Mouse (Mus musculus) embryonic facial prominence, embryonic 12.5 days (tissue): ENCODE data around the gene Polr3e. TPM values are rescaled to one million over a fixed set of nuclear protein-coding genes. Genes with fewer than 3 reads are reported as not detected.
"Not testable (repeated sequence)": the region's sequence is repeated elsewhere in the genome, so short reads cannot be mapped to it uniquely, and the experiment has no call there.

ENCODE experiments used
- ATAC-seq: fragments of 200-750 bp; cut with Nextera tagmentation; 2 replicates; pipeline ENCODE4 v1.8.0; 2017; ENCODE audit not compliant: insufficient number of reproducible peaks, insufficient read depth, low FRiP score, low TSS enrichment
- H3K27ac ChIP-seq: fragments of 300-500 bp; sonication (generic); 2 replicates; pipeline ENCODE4 v1.5.1; 2016; ENCODE audit warnings: mild to moderate bottlenecking
- H3K27me3 ChIP-seq: fragments of 300-500 bp; sonication (generic); 2 replicates; pipeline ENCODE4 v1.6.1; 2016; ENCODE audit warnings: mild to moderate bottlenecking, moderate library complexity
- H3K36me3 ChIP-seq: fragments of 300-500 bp; sonication (generic); 2 replicates; pipeline ENCODE4 v1.6.1; 2016; ENCODE audit warnings: mild to moderate bottlenecking
- H3K4me1 ChIP-seq: fragments of 300-500 bp; sonication (generic); 2 replicates; pipeline ENCODE4 v1.6.1; 2016
- H3K4me2 ChIP-seq: fragments of 300-500 bp; sonication (generic); replicated peaks from 2 replicates; pipeline ENCODE4 v1.6.1; 2016; ENCODE audit warnings: mild to moderate bottlenecking, moderate library complexity
- H3K4me3 ChIP-seq: fragments of 300-500 bp; sonication (generic); 2 replicates; pipeline ENCODE4 v1.5.1; 2016; ENCODE audit warnings: mild to moderate bottlenecking
- H3K9ac ChIP-seq: fragments of 300-500 bp; sonication (generic); 2 replicates; pipeline ENCODE4 v1.6.1; 2016; ENCODE audit warnings: mild to moderate bottlenecking, moderate library complexity
- H3K9me3 ChIP-seq: fragments of 300-500 bp; sonication (generic); 2 replicates; pipeline ENCODE4 v1.6.1; 2016; ENCODE audit warnings: mild to moderate bottlenecking, moderate library complexity
- WGBS: fragments of 180-500 bp; shearing (Covaris S2); methylation state at CpG from one replicate; pipeline ENCODE4 v1.1.7; 2016; 5-methylcytosine and 5-hydroxymethylcytosine counted together
- polyA plus RNA-seq: library from polyadenylated mRNA; unstranded; fragments of >200 nt; fragmentation: Nextera tagmentation; extraction: Ambion mirVana; gene quantifications from 2 replicates; pipeline ENCODE4 v1.2.1, GENCODE M21; 2016

The Polr3e gene
- polyA plus RNA-seq, 1 experiment from 2014 or later: 41.2 TPM

DNA sequence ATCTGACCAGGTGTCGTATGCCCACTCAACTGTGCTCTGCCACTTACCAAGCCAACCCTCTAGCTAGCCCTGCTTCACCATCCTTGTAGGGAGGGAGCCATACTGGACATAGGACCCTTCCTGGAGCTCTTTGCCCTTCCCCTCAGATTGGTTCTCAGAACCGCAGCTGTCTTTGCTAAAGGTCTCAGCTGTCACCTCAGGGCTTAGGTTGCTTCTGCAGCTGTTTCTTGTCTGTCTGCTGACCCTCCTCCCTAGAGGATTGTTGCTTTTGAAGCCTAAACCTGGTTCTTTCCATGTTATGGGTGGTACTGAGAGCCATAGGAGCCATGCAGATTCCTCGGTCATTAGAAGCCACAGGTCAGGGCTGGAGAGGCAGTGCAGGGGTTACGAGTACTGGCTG is 34.9 kb upstream of the Polr3e start:
- Histone ChIP-seq H3K27me3 (no peaks in the 10 kb centered on the region), H3K36me3 (peaks cover 52% of the 10 kb centered on the region), H3K4me1 (no peaks in the 10 kb centered on the region), H3K4me3 (no peak overlapping the region), H3K27ac (no peak overlapping the region), H3K9ac (no peak overlapping the region), H3K9me3 (no peaks in the 10 kb centered on the region), H3K4me2 (no peak overlapping the region)
- 55% methylated on average over 4 of the region's 4 CpGs for WGBS
- ATAC-seq: no peak

DNA sequence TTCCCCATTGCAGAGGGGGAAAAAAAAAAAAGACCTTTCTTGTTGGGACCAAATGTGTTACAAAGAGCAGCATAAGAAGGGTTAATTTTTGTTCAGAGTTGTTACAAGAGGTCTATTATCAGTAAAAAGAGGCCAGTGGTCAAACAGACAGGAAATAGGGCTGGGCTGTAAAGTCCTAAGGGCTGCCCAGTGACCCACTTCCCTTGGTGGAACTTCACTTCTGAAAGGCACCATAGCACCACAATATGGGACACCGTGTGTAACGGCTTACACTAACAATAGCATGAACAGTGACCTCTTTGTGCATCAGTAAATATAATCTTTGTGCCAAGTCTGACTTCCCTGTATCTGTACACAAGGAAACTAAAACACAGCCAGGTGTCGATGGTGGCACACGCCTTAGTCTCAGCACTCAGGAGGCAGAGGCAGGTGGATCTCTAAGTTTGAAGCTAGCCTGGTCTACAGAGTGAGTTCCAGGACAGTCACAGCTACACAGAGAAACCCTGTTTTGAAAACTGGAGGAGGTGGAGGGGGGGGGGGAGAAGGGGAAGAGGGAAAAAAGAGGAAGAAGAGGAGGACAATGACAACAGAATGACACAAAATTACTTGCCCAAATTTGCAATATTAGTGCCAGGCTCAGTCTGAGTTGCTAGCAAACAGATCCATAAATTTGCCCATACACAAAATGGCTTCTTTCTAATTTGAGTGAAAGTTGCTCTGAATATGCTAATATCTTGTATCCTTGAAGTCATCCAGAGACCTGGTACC is 33.8 kb upstream of the Polr3e start:
- H3K9ac ChIP-seq: no peak overlapping the region
- no peaks in the 10 kb centered on the region for H3K27me3 ChIP-seq
- H3K27ac ChIP-seq: no peak overlapping the region
- 82% methylated on average over 4 of the region's 4 CpGs for whole genome bisulfite sequencing
- H3K36me3 ChIP-seq: peaks cover 53% of the 10 kb centered on the region
- H3K4me1 ChIP-seq: no peaks in the 10 kb centered on the region
- no peaks in the 10 kb centered on the region for H3K9me3 ChIP-seq
- ATAC-seq: no peak
- no peak overlapping the region for H3K4me3 ChIP-seq
- no peak overlapping the region for H3K4me2 ChIP-seq

DNA sequence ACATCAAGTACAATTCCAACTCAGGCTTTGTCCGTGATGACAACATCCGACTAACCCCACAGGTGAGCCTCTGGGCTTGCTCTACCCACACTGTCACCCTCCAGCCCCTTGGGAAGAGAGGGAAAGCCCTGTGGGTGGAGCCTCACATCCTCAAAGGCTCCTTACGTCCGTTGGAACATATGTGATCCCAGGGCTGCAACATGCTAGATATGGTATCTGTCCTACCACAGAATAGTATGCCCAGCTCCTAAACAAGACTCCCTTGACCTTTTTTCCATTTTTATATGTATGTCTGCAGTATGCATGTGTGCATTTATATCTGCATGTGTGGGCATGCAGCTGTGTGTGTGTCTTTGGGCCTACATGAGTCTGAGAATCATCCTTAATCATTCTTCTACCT is 32.8 kb upstream of the Polr3e start:
- ATAC-seq: no peak
- WGBS: 94% methylated on average over 4 of the region's 4 CpGs
- Histone ChIP-seq H3K27me3 (no peaks in the 10 kb centered on the region), H3K36me3 (peaks cover 57% of the 10 kb centered on the region), H3K4me3 (no peak overlapping the region), H3K4me1 (no peaks in the 10 kb centered on the region), H3K27ac (no peak overlapping the region), H3K9ac (no peak overlapping the region), H3K9me3 (no peaks in the 10 kb centered on the region), H3K4me2 (no peak overlapping the region)

DNA sequence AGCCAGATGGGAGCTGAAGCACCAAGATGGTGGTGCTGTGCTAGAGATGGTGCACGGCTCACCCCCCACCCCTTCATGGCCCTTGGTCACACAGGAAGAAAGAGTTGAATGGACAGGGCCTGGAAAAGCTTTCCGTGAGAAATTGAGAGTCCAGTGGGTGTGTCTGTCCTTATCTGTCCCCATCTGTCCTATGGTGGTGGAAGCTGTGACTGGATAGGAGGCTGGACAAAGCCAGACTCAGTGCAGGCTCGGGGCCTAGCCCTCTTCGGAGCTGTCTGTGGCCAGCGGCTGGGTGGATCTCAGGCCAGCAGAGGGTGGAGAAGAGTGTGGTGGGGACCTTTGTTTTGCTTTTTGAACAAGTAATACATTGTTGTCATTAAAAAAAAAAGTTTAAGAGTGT is 24.4 kb upstream of the Polr3e start:
- H3K4me2 ChIP-seq: no peak overlapping the region
- H3K9ac ChIP-seq: no peak overlapping the region
- no peak for ATAC-seq
- H3K36me3 ChIP-seq: peaks cover 17% of the 10 kb centered on the region
- H3K4me3 ChIP-seq: no peak overlapping the region
- no peak overlapping the region for H3K27ac ChIP-seq
- H3K4me1 ChIP-seq: no peaks in the 10 kb centered on the region
- no peaks in the 10 kb centered on the region for H3K9me3 ChIP-seq
- WGBS: 79% methylated on average over 5 of the region's 5 CpGs
- H3K27me3 ChIP-seq: no peaks in the 10 kb centered on the region

DNA sequence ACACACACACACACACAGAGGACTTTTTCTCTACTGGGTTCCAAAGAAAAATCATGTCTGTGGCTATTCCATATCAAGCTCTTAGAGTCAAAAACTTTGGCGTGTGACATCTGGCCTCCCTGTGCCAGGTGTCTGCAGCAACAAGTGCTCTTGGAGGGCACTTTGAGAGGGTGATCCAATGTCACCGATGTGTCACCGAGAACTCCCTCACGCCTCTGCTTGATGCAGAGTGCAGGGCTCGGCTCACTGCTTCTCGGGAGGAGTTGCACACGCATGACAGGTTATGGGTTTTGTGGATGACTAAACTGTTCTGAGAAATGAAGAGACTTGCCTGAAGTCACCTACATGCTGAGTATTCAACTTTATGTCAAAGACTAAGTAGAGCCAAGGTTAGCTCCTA is 20.5 kb upstream of the Polr3e start:
- no peak overlapping the region for H3K4me3 ChIP-seq
- H3K4me1 ChIP-seq: no peaks in the 10 kb centered on the region
- no peaks in the 10 kb centered on the region for H3K27me3 ChIP-seq
- H3K4me2 ChIP-seq: no peak overlapping the region
- 93% methylated on average over 7 of the region's 7 CpGs for WGBS
- peaks cover 27% of the 10 kb centered on the region for H3K36me3 ChIP-seq
- H3K9ac ChIP-seq: no peak overlapping the region
- H3K9me3 ChIP-seq: no peaks in the 10 kb centered on the region
- ATAC-seq: no peak
- no peak overlapping the region for H3K27ac ChIP-seq

DNA sequence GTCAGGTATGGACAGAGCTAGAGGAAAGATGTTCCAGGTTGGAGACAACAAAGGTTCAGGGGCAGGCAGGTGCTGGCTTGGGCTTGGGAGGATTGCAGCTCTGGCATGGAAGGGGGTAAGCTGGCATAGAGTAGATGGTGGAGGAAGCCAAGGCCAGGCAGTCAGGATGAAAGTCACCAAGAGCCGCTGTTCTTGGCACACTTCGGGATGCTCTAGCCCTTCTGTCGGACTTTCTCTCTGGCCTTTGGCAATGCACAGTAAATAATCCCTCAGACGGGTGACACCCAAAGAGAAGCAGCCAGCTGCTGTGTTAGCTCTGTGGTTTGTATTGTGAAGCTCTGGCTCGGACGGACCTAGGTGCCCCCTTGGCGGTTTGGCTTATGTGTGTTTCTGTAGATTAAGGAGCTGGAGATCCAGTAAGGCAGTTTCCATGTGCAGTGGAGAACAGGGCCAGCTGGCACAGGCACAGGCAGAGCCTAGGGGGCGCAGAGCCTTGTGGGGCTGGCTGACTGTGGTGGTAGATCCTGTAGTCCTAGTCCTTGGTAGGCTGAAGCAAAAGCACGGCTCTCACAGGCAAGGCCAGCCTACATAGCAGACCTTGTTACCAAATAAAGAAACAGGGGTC is 19.7 kb upstream of the Polr3e start:
- no peaks in the 10 kb centered on the region for H3K27me3 ChIP-seq
- H3K9ac ChIP-seq: no peak overlapping the region
- H3K4me1 ChIP-seq: no peaks in the 10 kb centered on the region
- no peak for ATAC-seq
- no peak overlapping the region for H3K27ac ChIP-seq
- H3K4me3 ChIP-seq: no peak overlapping the region
- H3K36me3 ChIP-seq: peaks cover 27% of the 10 kb centered on the region
- 86% methylated on average over 9 of the region's 9 CpGs for WGBS
- no peaks in the 10 kb centered on the region for H3K9me3 ChIP-seq
- no peak overlapping the region for H3K4me2 ChIP-seq

DNA sequence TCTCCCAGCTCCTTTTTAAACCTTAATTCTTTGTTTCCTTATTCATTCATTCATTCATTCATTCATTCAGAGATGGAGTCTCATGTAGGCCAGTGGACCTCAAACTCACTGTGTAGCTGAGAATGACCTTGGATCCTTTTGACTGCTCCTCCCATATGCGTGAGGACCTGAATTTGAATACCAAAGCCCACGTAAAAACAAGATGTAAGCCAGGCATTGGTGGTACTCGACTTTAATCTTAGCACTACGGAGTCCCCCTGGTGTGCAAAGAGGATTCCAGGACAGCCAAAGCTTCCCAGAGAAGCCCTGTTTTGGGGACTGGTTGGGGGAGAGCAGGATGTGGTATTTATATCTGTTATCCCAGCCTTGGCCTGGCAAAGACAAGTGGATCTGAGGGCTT is 17.4 kb upstream of the Polr3e start:
- Histone ChIP-seq H3K4me1 (no peaks in the 10 kb centered on the region), H3K36me3 (peaks cover 31% of the 10 kb centered on the region), H3K4me2 (no peak overlapping the region), H3K4me3 (no peak overlapping the region), H3K27ac (no peak overlapping the region), H3K9ac (no peak overlapping the region), H3K9me3 (no peaks in the 10 kb centered on the region), H3K27me3 (no peaks in the 10 kb centered on the region)
- 72% methylated on average over 4 of the region's 4 CpGs for WGBS
- ATAC-seq: no peak

DNA sequence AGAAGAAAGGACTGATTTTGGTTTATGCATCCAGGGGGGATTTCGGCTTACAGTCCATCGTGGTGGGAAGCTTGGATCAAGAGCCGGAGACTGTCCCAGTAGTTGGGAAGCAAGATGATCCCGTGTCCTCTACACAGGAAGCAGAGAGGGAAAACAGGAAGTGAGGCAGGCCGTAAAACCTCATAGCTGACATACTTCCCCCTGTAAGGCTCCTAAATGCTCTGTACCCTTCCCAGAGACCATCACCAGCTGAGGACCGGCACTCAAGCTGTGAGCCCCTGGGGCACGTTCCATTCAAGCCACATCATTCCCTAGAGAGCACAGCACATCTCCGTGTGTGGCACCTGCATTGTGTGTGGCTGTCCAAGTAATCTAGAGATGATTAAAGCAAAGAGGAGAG is 15.8 kb upstream of the Polr3e start:
- H3K9me3 ChIP-seq: no peaks in the 10 kb centered on the region
- H3K4me1 ChIP-seq: no peaks in the 10 kb centered on the region
- H3K27me3 ChIP-seq: no peaks in the 10 kb centered on the region
- peaks cover 31% of the 10 kb centered on the region for H3K36me3 ChIP-seq
- WGBS: 44% methylated on average over 8 of the region's 8 CpGs
- H3K4me2 ChIP-seq: no peak overlapping the region
- H3K27ac ChIP-seq: no peak overlapping the region
- no peak for ATAC-seq
- H3K4me3 ChIP-seq: no peak overlapping the region
- no peak overlapping the region for H3K9ac ChIP-seq

DNA sequence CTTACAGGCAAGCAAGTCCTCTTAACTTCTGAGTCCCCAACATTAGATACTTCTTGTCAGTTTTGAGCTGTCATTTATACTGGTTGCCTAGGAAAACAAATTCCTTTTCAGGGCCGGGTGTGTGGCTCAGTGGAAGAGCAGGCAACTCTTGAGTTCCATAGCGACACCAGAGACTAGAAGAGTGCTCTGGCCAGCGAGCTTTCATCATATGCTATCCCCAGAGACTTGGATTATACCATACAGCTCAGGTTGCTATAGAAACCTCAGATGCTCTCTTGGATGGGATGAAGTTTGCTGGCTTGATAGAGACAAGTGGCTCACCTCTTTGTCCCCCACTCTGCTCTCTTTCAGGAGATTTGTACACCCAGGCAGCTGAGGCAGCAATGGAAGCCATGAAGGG is 14.6 kb upstream of the Polr3e start:
- Histone ChIP-seq H3K27ac (no peak overlapping the region), H3K4me2 (no peak overlapping the region), H3K9ac (no peak overlapping the region), H3K4me3 (no peak overlapping the region), H3K9me3 (no peaks in the 10 kb centered on the region), H3K27me3 (no peaks in the 10 kb centered on the region), H3K36me3 (peaks cover 30% of the 10 kb centered on the region), H3K4me1 (no peaks in the 10 kb centered on the region)
- no peak for ATAC-seq
- 42% methylated on average over 3 of the region's 3 CpGs for whole genome bisulfite sequencing

DNA sequence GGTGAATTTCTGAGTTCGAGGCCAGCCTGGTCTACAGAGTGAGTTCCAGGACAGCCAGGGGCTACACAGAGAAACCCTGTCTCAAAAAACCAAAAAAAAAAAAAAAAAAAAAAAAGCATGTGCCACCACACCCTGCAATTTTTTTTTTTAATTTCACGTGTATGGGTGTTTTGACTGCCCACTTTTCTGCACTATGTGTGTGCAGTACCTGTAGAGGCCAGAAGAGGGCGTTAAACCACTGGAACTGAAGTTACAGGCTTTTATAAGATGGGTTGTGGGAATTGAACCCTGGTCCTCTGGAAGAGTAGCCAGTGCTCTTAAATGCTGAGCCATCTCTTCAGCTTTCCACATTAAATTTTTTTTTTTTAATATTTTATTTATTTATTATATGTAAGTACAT is 7.4 kb upstream of the Polr3e start:
- not testable (repeated sequence) for H3K9me3 ChIP-seq, H3K4me2 ChIP-seq, H3K27ac ChIP-seq, H3K36me3 ChIP-seq, H3K9ac ChIP-seq, H3K27me3 ChIP-seq, ATAC-seq, H3K4me3 ChIP-seq, H3K4me1 ChIP-seq
- WGBS: 74% methylated on average over 3 of the region's 3 CpGs

DNA sequence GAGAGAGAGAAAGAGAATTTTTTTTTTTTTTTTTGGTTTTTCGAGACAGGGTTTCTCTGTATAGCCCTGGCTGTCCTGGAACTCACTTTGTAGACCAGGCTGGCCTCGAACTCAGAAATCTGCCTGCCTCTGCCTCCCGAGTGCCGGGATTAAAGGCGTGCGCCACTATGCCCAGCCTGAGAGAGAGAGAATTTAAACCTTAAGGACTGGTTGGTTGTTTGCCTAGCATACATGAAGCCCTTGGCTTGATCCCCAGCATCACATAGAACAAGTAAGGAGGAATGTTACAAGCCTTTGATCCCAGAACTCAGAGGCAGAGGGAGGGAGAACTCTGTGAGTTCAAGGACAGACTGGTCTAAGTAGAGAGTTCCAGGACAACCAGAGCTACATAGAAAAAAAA is 6.3 kb upstream of the Polr3e start:
- H3K36me3 ChIP-seq, H3K4me3 ChIP-seq, H3K4me2 ChIP-seq, H3K9ac ChIP-seq, ATAC-seq, H3K9me3 ChIP-seq, H3K27me3 ChIP-seq, H3K27ac ChIP-seq, H3K4me1 ChIP-seq: not testable (repeated sequence)
- WGBS: 90% methylated on average over 6 of the region's 6 CpGs

DNA sequence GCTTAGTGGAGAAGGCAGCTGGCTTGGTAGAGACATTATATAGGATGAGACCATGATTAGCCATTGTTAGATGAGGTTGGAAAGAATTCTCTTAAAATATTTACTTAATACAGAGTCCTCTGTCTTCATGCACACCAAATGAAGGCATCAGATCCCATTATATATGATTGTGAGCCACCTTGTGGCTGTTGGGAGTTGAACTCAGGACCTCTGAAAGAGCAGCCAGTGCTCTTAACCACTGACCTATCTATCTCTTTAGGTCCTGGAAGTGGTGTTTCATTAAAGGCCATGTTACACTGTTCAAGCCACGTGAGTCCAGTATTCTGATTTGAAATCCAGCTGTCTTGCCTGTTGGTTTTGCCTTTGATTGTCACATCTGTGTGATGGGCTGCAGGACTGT is 4.2 kb upstream of the Polr3e start:
- Histone ChIP-seq H3K27me3 (no peaks in the 10 kb centered on the region), H3K4me3 (no peak overlapping the region), H3K4me2 (no peak overlapping the region), H3K36me3 (no peaks in the 10 kb centered on the region), H3K4me1 (no peaks in the 10 kb centered on the region), H3K9ac (no peak overlapping the region), H3K9me3 (no peaks in the 10 kb centered on the region), H3K27ac (no peak overlapping the region)
- ATAC-seq: no peak
- WGBS: 42% methylated on average over 1 of the region's 1 CpGs
